In the genomic region with DNA sequence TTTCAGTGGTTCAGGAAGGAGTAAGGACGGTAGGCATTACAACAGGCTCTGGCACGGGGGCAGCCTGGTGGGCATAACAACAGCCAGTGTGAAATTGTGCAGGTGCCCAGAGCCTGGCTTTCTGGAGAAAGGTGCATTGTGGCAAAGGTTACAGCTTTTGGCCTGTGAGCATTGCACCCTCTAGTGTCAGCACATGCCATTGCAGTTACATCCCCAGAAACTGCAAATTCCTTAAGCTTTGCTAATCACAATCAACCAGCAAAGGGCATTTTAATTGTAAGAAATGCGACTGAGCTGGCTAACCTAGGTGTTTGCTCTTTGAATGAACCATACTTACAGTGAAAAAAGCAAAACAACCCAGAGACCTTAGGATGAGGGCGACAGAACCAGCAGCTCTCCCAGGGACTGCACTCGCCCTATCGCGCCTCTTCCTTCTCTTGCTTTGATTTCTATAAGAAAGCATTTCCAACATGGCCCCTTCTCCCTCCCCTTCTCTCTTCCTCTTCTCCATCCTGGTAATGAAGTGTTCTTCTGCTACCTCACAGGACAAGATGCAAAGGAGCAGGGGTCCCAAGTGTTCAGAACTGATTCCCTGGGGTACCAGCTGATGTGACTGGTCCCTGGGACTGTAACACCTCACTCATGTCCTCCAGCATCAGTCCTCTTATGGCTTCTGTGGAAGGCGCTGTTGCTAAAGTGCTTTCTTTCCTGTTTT, we compare ENCODE assay signal across 8 mouse cellular contexts. TPM values are rescaled to one million over a fixed set of nuclear protein-coding genes. Genes with fewer than 3 reads are reported as not detected.
DNase-seq lines count a peak whose midpoint lies in the region; ATAC-seq and TF ChIP-seq lines count a peak whose summit lies in the region.

No protein-coding gene starts in this region.

- peak overlapping the region; percentile 43 for H3K9ac ChIP-seq in forebrain, embryonic 13.5 days
- peak overlapping the region; percentile 14; the same call in 1 of the 2 replicates for H3K9ac ChIP-seq in hindbrain, embryonic 14.5 days
- peak overlapping the region; percentile 35 for H3K9ac ChIP-seq in limb, embryonic 13.5 days
- 0 out of 2 replicates have a peak overlapping the region, but pooled peaks have one; percentile 24 for H3K9ac ChIP-seq in midbrain, embryonic 14.5 days (replicated peaks; ENCODE audit: low read length)

- H3K4me1 ChIP-seq in testis, adult 2 months (ENCODE audit: control insufficient read depth, insufficient read depth, low read length), result no peaks in the 10 kb centered on the region
- H3K4me1 ChIP-seq in forebrain, embryonic 13.5 days, result peaks cover 9% of the 10 kb centered on the region; the same call in 1 of the 2 replicates
- peaks cover 12% of the 10 kb centered on the region for H3K4me1 ChIP-seq in hindbrain, embryonic 14.5 days (replicated peaks; ENCODE audit: control insufficient read depth, insufficient read depth, low read length)
- peaks cover 22% of the 10 kb centered on the region for H3K4me1 ChIP-seq in limb, embryonic 13.5 days
- H3K4me1 ChIP-seq in midbrain, embryonic 14.5 days (ENCODE audit: control insufficient read depth, insufficient read depth, low read length), result peaks cover 5% of the 10 kb centered on the region; the same call in 1 of the 2 replicates

- TF ChIP-seq CTCF in testis, adult 2 months (IDR thresholded peaks at IDR 0.05; ENCODE audit: control insufficient read depth, insufficient read depth, insufficient replicate concordance, low read depth, low read length), result peak; percentile 49; the same call in 1 of the 2 replicates

- no peak overlapping the region for H3K27ac ChIP-seq in testis, adult 2 months (ENCODE audit: control insufficient read depth, insufficient read depth, low read depth, low read length)
- no peak overlapping the region for H3K27ac ChIP-seq in forebrain, embryonic 13.5 days
- H3K27ac ChIP-seq in hindbrain, embryonic 14.5 days, result no peak overlapping the region
- H3K27ac ChIP-seq in limb, embryonic 13.5 days, result no peak overlapping the region
- no peak overlapping the region for H3K27ac ChIP-seq in midbrain, embryonic 14.5 days (replicated peaks; ENCODE audit: low read depth, low read length)

- 2% methylated on average over 8 of the region's 8 CpGs for whole genome bisulfite sequencing in forebrain, embryonic 13.5 days
- 2% methylated on average over 8 of the region's 8 CpGs for WGBS in hindbrain, embryonic 14.5 days
- WGBS in limb, embryonic 13.5 days, result 2% methylated on average over 8 of the region's 8 CpGs
- 3% methylated on average over 8 of the region's 8 CpGs for WGBS in midbrain, embryonic 14.5 days

- no peaks in the 10 kb centered on the region for H3K36me3 ChIP-seq in testis, adult 2 months (ENCODE audit: control insufficient read depth, insufficient read depth, low read length)
- no peaks in the 10 kb centered on the region for H3K36me3 ChIP-seq in forebrain, embryonic 13.5 days (ENCODE audit: poor library complexity, severe bottlenecking)
- no peaks in the 10 kb centered on the region for H3K36me3 ChIP-seq in hindbrain, embryonic 14.5 days (replicated peaks; ENCODE audit: control insufficient read depth, insufficient read depth)
- H3K36me3 ChIP-seq in limb, embryonic 13.5 days, result no peaks in the 10 kb centered on the region
- H3K36me3 ChIP-seq in midbrain, embryonic 14.5 days (ENCODE audit: control insufficient read depth, insufficient read depth, low read length), result no peaks in the 10 kb centered on the region

- no peaks in the 10 kb centered on the region for H3K27me3 ChIP-seq in testis, adult 2 months (ENCODE audit: control insufficient read depth, insufficient read depth, low read length)
- peaks cover 51% of the 10 kb centered on the region for H3K27me3 ChIP-seq in forebrain, embryonic 13.5 days
- peaks cover 27% of the 10 kb centered on the region for H3K27me3 ChIP-seq in hindbrain, embryonic 14.5 days (ENCODE audit: control insufficient read depth, insufficient read depth, low read length)
- peaks cover 57% of the 10 kb centered on the region for H3K27me3 ChIP-seq in limb, embryonic 13.5 days
- peaks cover 12% of the 10 kb centered on the region for H3K27me3 ChIP-seq in midbrain, embryonic 14.5 days (ENCODE audit: control insufficient read depth, insufficient read depth, low read length)

- DNase-seq in testis, postnatal 14 days (ENCODE audit: low spot score), result no peak
- peak; percentile 39 for DNase-seq in cerebellum, adult 11-12 months
- DNase-seq in hindbrain, embryonic 14.5 days (ENCODE audit: low spot score), result peak; percentile 72
- DNase-seq in midbrain, embryonic 14.5 days, result peak; percentile 78
- DNase-seq in thymus, postnatal 0 days (ENCODE audit: low spot score), result peak; percentile 57

- peak; percentile 36; the same call in 1 of the 2 replicates for ATAC-seq in forebrain, embryonic 13.5 days
- ATAC-seq in hindbrain, embryonic 14.5 days (ENCODE audit: low FRiP score), result no peak
- no peak for ATAC-seq in limb, embryonic 13.5 days (ENCODE audit: low FRiP score, low read depth)
- no peak for ATAC-seq in midbrain, embryonic 14.5 days (ENCODE audit: low FRiP score, low TSS enrichment)

- peak overlapping the region; percentile 67 for H3K4me2 ChIP-seq in forebrain, embryonic 13.5 days
- H3K4me2 ChIP-seq in hindbrain, embryonic 14.5 days (replicated peaks), result peak overlapping the region; percentile 53
- H3K4me2 ChIP-seq in limb, embryonic 13.5 days (replicated peaks), result peak overlapping the region; percentile 67
- peak overlapping the region; percentile 51 for H3K4me2 ChIP-seq in midbrain, embryonic 14.5 days (ENCODE audit: low read length)

- H3K9me3 ChIP-seq in forebrain, embryonic 13.5 days (replicated peaks), result no peaks in the 10 kb centered on the region
- H3K9me3 ChIP-seq in hindbrain, embryonic 14.5 days (ENCODE audit: control insufficient read depth, low read length), result no peaks in the 10 kb centered on the region
- no peaks in the 10 kb centered on the region for H3K9me3 ChIP-seq in limb, embryonic 13.5 days
- no peaks in the 10 kb centered on the region for H3K9me3 ChIP-seq in midbrain, embryonic 14.5 days (ENCODE audit: control insufficient read depth, low read length)

- TF ChIP-seq POLR2A in testis, adult 2 months (IDR thresholded peaks at IDR 0.05; ENCODE audit: control insufficient read depth, low read depth, low read length), result no peak

- peak overlapping the region; percentile 32; the same call in 1 of the 2 replicates for H3K4me3 ChIP-seq in testis, adult 2 months (ENCODE audit: control insufficient read depth, low read depth, low read length)
- peak overlapping the region; percentile 37 for H3K4me3 ChIP-seq in forebrain, embryonic 13.5 days
- H3K4me3 ChIP-seq in hindbrain, embryonic 14.5 days (replicated peaks; ENCODE audit: low read length), result peak overlapping the region; percentile 9
- peak overlapping the region; percentile 39 for H3K4me3 ChIP-seq in limb, embryonic 13.5 days
- H3K4me3 ChIP-seq in midbrain, embryonic 14.5 days (replicated peaks; ENCODE audit: low read depth, low read length), result peak overlapping the region; percentile 18; the same call in 1 of the 2 replicates

RNA-seq across cellular contexts. Expression of gene Rhou, which starts 25.3 kb away (rescaled TPM):
- polyA plus RNA-seq in testis, adult 2 months (2012; rRNA removed), result 5.8 and 7.6 TPM in 2 replicates
- 8.3 and 8.9 TPM in 2 replicates for polyA plus RNA-seq in forebrain, embryonic 13.5 days (2015; fragmentation: Nextera tagmentation; extraction: Ambion mirVana)
- polyA plus RNA-seq in hindbrain, embryonic 14.5 days (2014; fragmentation: Nextera tagmentation; extraction: Ambion mirVana), result 14.3 and 14.9 TPM in 2 replicates
- 7.7 and 8.4 TPM in 2 replicates for polyA plus RNA-seq in limb, embryonic 13.5 days (2015; fragmentation: Nextera tagmentation; extraction: Ambion mirVana)
- polyA plus RNA-seq in midbrain, embryonic 14.5 days (2014; fragmentation: Nextera tagmentation; extraction: Ambion mirVana), result 10.0 and 12.9 TPM in 2 replicates
- polyA plus RNA-seq in thymus, postnatal 0 days (2015; fragmentation: Nextera tagmentation; extraction: Ambion mirVana), result 0.66 and 0.96 TPM in 2 replicates
